Mouse (Mus musculus) bone marrow macrophage, adult 2 months (primary cell): ENCODE measurements at regions not wholly inside any gene's neighbourhood (a gene's known extent, or its start where the extent isn't known, plus 50 kb on each side); places are given as distances from the start of the nearest gene placed in this dataset.

Source experiments
- CTCF ChIP-seq: IDR thresholded peaks from 2 replicates; pipeline ENCODE4 v1.5.1; 2012; ENCODE audit warnings: low read depth, mild to moderate bottlenecking, low read length, moderate library complexity
- POLR2A ChIP-seq: IDR thresholded peaks from 2 replicates; pipeline ENCODE4 v1.6.1; 2012; ENCODE audit warnings: mild to moderate bottlenecking, low read depth, low read length, borderline replicate concordance

GRCm38 (mm10) chr4:35310396-35310977, 84.5 kb upstream of the C9orf72 start:
- TF ChIP-seq POLR2A (no peak), CTCF (0 out of 2 replicates have a peak, but pooled peaks have one; percentile 19)
